ENCODE assay signal across 26 mouse cellular contexts in genomic region chr3:116249026-116249425, GRCm38 (mm10). TPM values are rescaled to one million over a fixed set of nuclear protein-coding genes. Genes with fewer than 3 reads are reported as not detected.
DNase-seq lines count a peak whose midpoint lies in the region; ATAC-seq and TF ChIP-seq lines count a peak whose summit lies in the region.
"Had no signal": no experiment of that assay in that cellular context is flagged by ENCODE, and none has a peak within 500 bp of the region (broad histone marks: within the 10 kb centered on the region; RNA-seq: fewer than 3 reads in every experiment).

No protein-coding gene starts in this region.

- peak; percentile 65 for DNase-seq in forebrain, embryonic 14.5 days (ENCODE audit: low spot score)
- DNase-seq in left cerebral cortex, postnatal 4 days, result peak; percentile 35
- DNase-seq in left cerebral cortex, adult 8-10 months (ENCODE audit: low spot score in 2 of 2), result no peak
- DNase-seq in retina, postnatal 1 day, result peak; percentile 15
- no peak for DNase-seq in retina, embryonic 14.5 days (ENCODE audit: low spot score)
- peak; percentile 65 for DNase-seq in brain, embryonic 14.5 days (ENCODE audit: low read depth)
- DNase-seq: B cell, adult 2 months; embryo, embryonic 11 days; gastrocnemius, postnatal 14 days; heart, postnatal 36 days; kidney, adult 9 months; kidney, postnatal 14 days; liver, embryonic 13.5 days; lung, embryonic 14.5 days; lung, postnatal 14 days; thymus, postnatal 14 days had no signal

- H3K27me3 ChIP-seq in forebrain, embryonic 14.5 days (replicated peaks; ENCODE audit: control insufficient read depth, insufficient read depth, low read length), result peaks cover 21% of the 10 kb centered on the region
- peaks cover 19% of the 10 kb centered on the region for H3K27me3 ChIP-seq in forebrain, embryonic 16.5 days (replicated peaks; ENCODE audit: control insufficient read depth, insufficient read depth, low read length)

- H3K36me3 ChIP-seq in forebrain, embryonic 14.5 days (ENCODE audit: control insufficient read depth, insufficient read depth, low read length), result no peaks in the 10 kb centered on the region
- no peaks in the 10 kb centered on the region for H3K36me3 ChIP-seq in forebrain, embryonic 16.5 days (ENCODE audit: control insufficient read depth, insufficient read depth)
- H3K36me3 ChIP-seq: embryonic facial prominence, embryonic 12.5 days; heart, embryonic 10.5 days; hindbrain, embryonic 12.5 days; limb, embryonic 13.5 days; liver, embryonic 13.5 days; neural tube, embryonic 13.5 days; stomach, embryonic 15.5 days had no signal

- no peak for TF ChIP-seq CTCF in brain, embryonic 14.5 days (IDR thresholded peaks at IDR 0.05; ENCODE audit: borderline replicate concordance, extremely low read depth, insufficient read depth, insufficient read length)

- no peaks in the 10 kb centered on the region for H3K9me3 ChIP-seq in forebrain, embryonic 14.5 days (replicated peaks; ENCODE audit: control insufficient read depth, low read length)
- H3K9me3 ChIP-seq in forebrain, embryonic 16.5 days (ENCODE audit: control insufficient read depth, low read length), result no peaks in the 10 kb centered on the region
- H3K9me3 ChIP-seq: embryonic facial prominence, embryonic 12.5 days; heart, embryonic 10.5 days; hindbrain, embryonic 12.5 days; limb, embryonic 13.5 days; liver, embryonic 13.5 days; neural tube, embryonic 13.5 days; stomach, embryonic 15.5 days had no signal

- H3K9ac ChIP-seq in forebrain, embryonic 14.5 days (ENCODE audit: low read length), result no peak overlapping the region
- no peak overlapping the region for H3K9ac ChIP-seq in forebrain, embryonic 16.5 days (replicated peaks; ENCODE audit: low read depth, low read length)
- H3K9ac ChIP-seq: embryonic facial prominence, embryonic 12.5 days; hindbrain, embryonic 12.5 days; limb, embryonic 13.5 days; liver, embryonic 13.5 days; lung, embryonic 14.5 days; neural tube, embryonic 13.5 days; stomach, embryonic 15.5 days had no signal

- 42% methylated on average over 2 of the region's 2 CpGs for WGBS in forebrain, embryonic 14.5 days
- WGBS in forebrain, embryonic 16.5 days, result 31% methylated on average over 2 of the region's 2 CpGs

- H3K4me2 ChIP-seq in forebrain, embryonic 14.5 days (ENCODE audit: low read length), result no peak overlapping the region
- no peak overlapping the region; the same call in 1 of the 2 replicates for H3K4me2 ChIP-seq in forebrain, embryonic 16.5 days (ENCODE audit: low read length)
- H3K4me2 ChIP-seq: embryonic facial prominence, embryonic 12.5 days; hindbrain, embryonic 12.5 days; limb, embryonic 13.5 days; liver, embryonic 13.5 days; lung, embryonic 14.5 days; neural tube, embryonic 13.5 days; stomach, embryonic 15.5 days had no signal

- ATAC-seq in forebrain, embryonic 14.5 days, result no peak
- ATAC-seq in forebrain, embryonic 16.5 days, result no peak
- ATAC-seq in frontal cortex, adult (ENCODE audit: low TSS enrichment), result no peak
- ATAC-seq: intestine, postnatal 0 days had no signal

- no peak for TF ChIP-seq POLR2A in brain, embryonic 14.5 days (IDR thresholded peaks at IDR 0.05; ENCODE audit: borderline replicate concordance, extremely low read depth, insufficient read depth, insufficient read length, poor library complexity, severe bottlenecking)

- intact Hi-C loops in left cerebral cortex, postnatal 4 days (cut with DNase I), result no loop called here

- H3K4me3 ChIP-seq in forebrain, embryonic 14.5 days (ENCODE audit: low read depth, low read length), result no peak overlapping the region
- H3K4me3 ChIP-seq in forebrain, embryonic 16.5 days (replicated peaks; ENCODE audit: low read length), result no peak overlapping the region
- H3K4me3 ChIP-seq: embryonic facial prominence, embryonic 12.5 days; heart, embryonic 10.5 days; hindbrain, embryonic 12.5 days; limb, embryonic 13.5 days; liver, embryonic 13.5 days; neural tube, embryonic 13.5 days; stomach, embryonic 15.5 days had no signal

- peaks cover 8% of the 10 kb centered on the region; the same call in 1 of the 2 replicates for H3K4me1 ChIP-seq in forebrain, embryonic 14.5 days (ENCODE audit: control insufficient read depth, insufficient read depth, low read length)
- H3K4me1 ChIP-seq in forebrain, embryonic 16.5 days (replicated peaks; ENCODE audit: control insufficient read depth, insufficient read depth, low read length), result peaks cover 26% of the 10 kb centered on the region

- no peak overlapping the region for H3K27ac ChIP-seq in forebrain, embryonic 14.5 days (ENCODE audit: low read depth, low read length)
- no peak overlapping the region for H3K27ac ChIP-seq in forebrain, embryonic 16.5 days (ENCODE audit: low read length)
- H3K27ac ChIP-seq: embryonic facial prominence, embryonic 12.5 days; heart, embryonic 10.5 days; hindbrain, embryonic 12.5 days; limb, embryonic 13.5 days; liver, embryonic 13.5 days; neural tube, embryonic 13.5 days; stomach, embryonic 15.5 days had no signal

RNA-seq across cellular contexts. Expression of gene Gpr88, which starts 4.3 kb away (rescaled TPM):
- 5.2 and 9.6 TPM in 2 replicates for polyA plus RNA-seq in forebrain, embryonic 14.5 days (2014; fragmentation: Nextera tagmentation; extraction: Ambion mirVana)
- 13.1 and 17.1 TPM in 2 replicates for polyA plus RNA-seq in forebrain, embryonic 16.5 days (2015; fragmentation: Nextera tagmentation; extraction: Ambion mirVana)
- 10 to 100 TPM; 27.9 to 31.8 TPM for total RNA-seq in left cerebral cortex, postnatal 4 days (2021)
- total RNA-seq in left cerebral cortex, adult 8-10 months (2022), result 100 to 1,000 TPM; 162 to 207 (median 185) TPM
- 7.9 and 10.2 TPM in 2 replicates for polyA plus RNA-seq in brain, embryonic 14.5 days (2012; rRNA removed)
- total RNA-seq: granulocyte monocyte progenitor cell, adult 5-6 weeks had no signal

Comparison
In these comparisons a context has a peak if more than half of its experiments do, and no peak if none do; other contexts are left out.
1. DNase-seq: peak in forebrain, embryonic 14.5 days (single experiment), left cerebral cortex, postnatal 4 days (single experiment), retina, postnatal 1 day (single experiment) and brain, embryonic 14.5 days (single experiment); none in left cerebral cortex, adult 8-10 months (0 of 2) and retina, embryonic 14.5 days (single experiment).